Mouse (Mus musculus) stomach, embryonic 14.5 days (tissue): ENCODE measurements around the gene Galk1. TPM values are rescaled to one million over a fixed set of nuclear protein-coding genes. Genes with fewer than 3 reads are reported as not detected.

Experiments used
- ATAC-seq: fragments of 200-750 bp; cut with Nextera tagmentation; 2 replicates; pipeline ENCODE4 v1.8.0; 2017; ENCODE audit warnings: low read depth, moderate TSS enrichment; ENCODE audit not compliant: insufficient number of reproducible peaks, insufficient read depth, low FRiP score
- H3K27ac ChIP-seq: fragments of 300-500 bp; sonication (generic); 2 replicates; pipeline ENCODE4 v1.5.1; 2014; ENCODE audit warnings: mild to moderate bottlenecking, low read length, moderate library complexity, mixed read lengths
- H3K27me3 ChIP-seq: fragments of 300-500 bp; sonication (generic); 2 replicates; pipeline ENCODE4 v1.6.1; 2014; ENCODE audit warnings: low read length, control low read depth, mixed read lengths; ENCODE audit not compliant: control insufficient read depth, insufficient read depth
- H3K36me3 ChIP-seq: fragments of 300-500 bp; sonication (generic); 2 replicates; pipeline ENCODE4 v1.6.1; 2014; ENCODE audit warnings: mild to moderate bottlenecking, control low read depth, low read length, moderate library complexity, mixed read lengths; ENCODE audit not compliant: control insufficient read depth, insufficient read depth
- H3K4me1 ChIP-seq: fragments of 300-500 bp; sonication (generic); 2 replicates; pipeline ENCODE4 v1.6.1; 2014; ENCODE audit warnings: low read length, control low read depth, mixed read lengths; ENCODE audit not compliant: control insufficient read depth, insufficient read depth
- H3K4me2 ChIP-seq: fragments of 300-500 bp; sonication (generic); replicated peaks from 2 replicates; pipeline ENCODE4 v1.6.1; 2014; ENCODE audit warnings: low read depth, low read length, control low read depth
- H3K4me3 ChIP-seq: fragments of 300-500 bp; sonication (generic); 2 replicates; pipeline ENCODE4 v1.5.1; 2014; ENCODE audit warnings: low read depth, low read length, control low read depth
- H3K9ac ChIP-seq: fragments of 300-500 bp; sonication (generic); replicated peaks from 2 replicates; pipeline ENCODE4 v1.6.1; 2014; ENCODE audit warnings: low read depth, mild to moderate bottlenecking, control low read depth, low read length, moderate library complexity, mixed read lengths
- H3K9me3 ChIP-seq: fragments of 300-500 bp; sonication (generic); 2 replicates; pipeline ENCODE4 v1.6.1; 2016; ENCODE audit warnings: low read depth, low read length, control low read depth; ENCODE audit not compliant: control insufficient read depth
- WGBS: fragments of 180-500 bp; shearing (Covaris S2); extraction: QIAGEN DNeasy Blood & Tissue Kit; methylation state at CpG from one replicate; pipeline ENCODE4 v1.1.7; 2014; 5-methylcytosine and 5-hydroxymethylcytosine counted together
- polyA plus RNA-seq: library from polyadenylated mRNA; unstranded; fragments of >200 nt; fragmentation: Nextera tagmentation; extraction: Ambion mirVana; gene quantifications from 2 replicates; pipeline ENCODE4 v1.2.1, GENCODE M21; 2014

Galk1 gene
- polyA plus RNA-seq = 157 and 164 TPM in 2 replicates

DNA sequence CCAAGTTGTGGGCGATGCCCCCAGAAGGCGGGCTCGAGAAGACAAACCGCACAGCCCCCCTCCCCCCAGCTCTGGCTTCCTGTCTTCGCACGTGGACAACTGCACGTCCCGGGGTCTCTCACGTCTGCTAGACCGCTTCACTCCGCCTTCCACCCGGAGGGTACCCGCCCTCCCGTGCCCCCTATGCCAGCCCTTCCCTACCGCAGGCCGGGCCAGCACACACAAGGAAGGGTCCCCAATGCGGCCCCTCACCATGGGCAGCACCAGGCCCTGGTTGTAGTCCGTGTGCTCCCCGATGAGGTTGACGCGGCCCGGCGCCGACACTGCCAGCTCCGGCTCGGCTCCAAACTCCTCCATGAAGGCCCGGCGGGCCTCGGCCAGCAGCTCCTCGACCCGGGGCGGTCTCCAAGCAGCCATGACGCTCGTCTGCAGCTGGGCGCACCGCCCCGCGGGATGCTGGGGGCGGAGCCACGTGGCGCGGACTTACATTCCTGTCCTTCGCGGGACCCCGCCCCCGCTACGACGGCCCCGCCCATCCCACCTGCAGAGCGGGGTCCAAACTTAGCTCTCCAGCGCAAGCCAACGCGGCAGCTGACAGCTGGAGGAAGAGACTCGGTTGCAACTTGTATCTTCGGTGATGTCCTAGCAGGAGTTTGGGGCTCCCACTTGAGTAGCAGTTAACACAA is at the start of gene Galk1:
Gene Galk1, minus strand, starts transcription at position 458 of the 686 bp plus-strand sequence.
- Histone ChIP-seq H3K4me3 (peak within 1 kb of the TSS; percentile 56), H3K9ac (peak within 1 kb of the TSS; percentile 66), H3K27ac (peak within 1 kb of the TSS; percentile 91), H3K27me3 (no peaks in the 10 kb centered on the region), H3K4me1 (peaks cover 11% of the 10 kb centered on the region), H3K9me3 (no peaks in the 10 kb centered on the region), H3K4me2 (peak within 1 kb of the TSS; percentile 65), H3K36me3 (peaks cover 17% of the 10 kb centered on the region)
- peak; percentile 89 for ATAC-seq
- WGBS = 0% methylated on average over 55 of the region's 55 CpGs

DNA sequence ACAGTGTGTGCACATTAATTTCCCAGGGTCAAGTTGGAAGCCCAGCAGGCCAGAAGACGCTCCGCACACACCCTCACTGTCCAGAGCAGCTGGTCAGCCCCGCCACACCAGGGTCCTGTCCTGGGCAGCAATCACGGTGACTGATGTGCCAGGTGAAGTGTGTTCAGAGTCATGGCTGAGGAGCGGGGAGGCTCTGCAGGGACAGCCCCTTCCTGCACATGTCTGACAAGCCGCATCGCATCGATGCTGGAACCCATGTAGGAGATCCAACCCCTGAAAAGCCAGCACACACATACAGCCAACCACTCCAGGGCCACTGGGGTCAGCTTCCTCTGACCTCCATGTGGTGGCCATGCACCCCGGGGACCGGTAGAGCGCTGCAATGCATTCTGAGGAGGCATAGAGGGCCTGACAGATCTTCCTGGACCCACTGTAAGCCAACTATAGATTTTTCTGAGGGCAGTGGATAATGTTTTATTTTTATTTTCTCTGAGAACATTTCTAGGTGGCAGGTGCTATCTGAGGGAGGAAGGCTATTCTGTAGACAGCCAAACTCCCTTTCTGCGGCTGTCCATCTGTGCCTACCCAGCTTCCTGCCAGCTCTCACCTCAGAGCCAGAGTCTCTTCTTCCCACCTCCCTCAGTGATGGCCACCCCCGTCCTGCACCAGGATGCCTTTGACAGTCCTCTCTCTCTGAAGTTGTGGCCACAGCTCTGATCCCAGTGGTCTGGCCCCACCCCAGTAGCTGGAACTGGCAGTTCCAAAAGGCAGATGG is 49.3 kb upstream of the Galk1 start:
- H3K36me3 ChIP-seq = peaks cover 42% of the 10 kb centered on the region
- no peak for ATAC-seq
- no peak overlapping the region for H3K9ac ChIP-seq
- whole genome bisulfite sequencing = 83% methylated on average over 13 of the region's 13 CpGs
- no peak overlapping the region for H3K4me3 ChIP-seq
- no peaks in the 10 kb centered on the region for H3K9me3 ChIP-seq
- no peaks in the 10 kb centered on the region for H3K4me1 ChIP-seq
- no peaks in the 10 kb centered on the region for H3K27me3 ChIP-seq
- no peak overlapping the region for H3K27ac ChIP-seq
- H3K4me2 ChIP-seq = no peak overlapping the region

DNA sequence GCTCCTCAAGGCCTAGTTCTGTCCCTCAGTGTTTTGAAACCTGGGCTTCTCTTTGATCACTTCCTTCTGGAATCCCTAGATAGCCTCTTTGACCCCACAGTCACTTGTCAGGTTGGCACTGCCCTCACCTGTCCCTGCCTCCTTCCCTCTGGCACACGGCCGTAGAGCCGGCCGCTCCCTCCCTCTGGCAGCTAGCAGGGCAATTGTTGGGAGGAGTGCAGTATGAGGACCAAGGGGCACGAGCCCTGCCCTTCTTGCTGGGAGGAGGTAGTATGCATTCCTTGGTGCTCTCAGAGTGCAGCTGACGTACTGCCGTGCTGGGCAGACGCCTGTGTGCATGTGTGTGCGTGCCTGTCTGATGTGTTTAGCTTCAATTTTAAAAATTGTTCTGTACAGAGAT is 48.1 kb upstream of the Galk1 start:
- no peaks in the 10 kb centered on the region for H3K4me1 ChIP-seq
- peaks cover 52% of the 10 kb centered on the region for H3K36me3 ChIP-seq
- ATAC-seq = no peak
- no peak overlapping the region for H3K9ac ChIP-seq
- H3K9me3 ChIP-seq = no peaks in the 10 kb centered on the region
- no peak overlapping the region for H3K27ac ChIP-seq
- H3K27me3 ChIP-seq = no peaks in the 10 kb centered on the region
- WGBS = 72% methylated on average over 9 of the region's 9 CpGs
- no peak overlapping the region for H3K4me3 ChIP-seq
- no peak overlapping the region for H3K4me2 ChIP-seq

DNA sequence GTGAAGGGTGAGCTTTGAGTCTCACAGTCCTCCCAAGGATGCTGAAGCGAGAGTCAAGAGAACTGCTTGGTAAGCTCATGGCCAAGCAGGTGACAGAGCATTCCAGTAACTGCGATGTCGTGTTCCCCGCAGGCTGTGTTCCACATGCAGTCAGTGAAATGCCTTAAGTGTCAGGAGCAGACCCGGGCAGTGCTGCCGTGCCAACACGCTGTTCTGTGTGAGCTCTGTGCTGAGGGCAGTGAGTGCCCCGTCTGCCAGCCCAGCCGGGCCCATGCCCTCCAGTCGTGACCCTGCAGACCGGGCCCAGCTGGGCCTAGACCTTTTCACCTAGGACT is 47.1 kb upstream of the Galk1 start:
- no peaks in the 10 kb centered on the region for H3K27me3 ChIP-seq
- no peak overlapping the region for H3K27ac ChIP-seq
- H3K9ac ChIP-seq = no peak overlapping the region
- peaks cover 59% of the 10 kb centered on the region for H3K36me3 ChIP-seq
- ATAC-seq = no peak
- H3K9me3 ChIP-seq = no peaks in the 10 kb centered on the region
- 93% methylated on average over 11 of the region's 11 CpGs for WGBS
- H3K4me2 ChIP-seq = no peak overlapping the region
- H3K4me1 ChIP-seq = no peaks in the 10 kb centered on the region
- no peak overlapping the region for H3K4me3 ChIP-seq

DNA sequence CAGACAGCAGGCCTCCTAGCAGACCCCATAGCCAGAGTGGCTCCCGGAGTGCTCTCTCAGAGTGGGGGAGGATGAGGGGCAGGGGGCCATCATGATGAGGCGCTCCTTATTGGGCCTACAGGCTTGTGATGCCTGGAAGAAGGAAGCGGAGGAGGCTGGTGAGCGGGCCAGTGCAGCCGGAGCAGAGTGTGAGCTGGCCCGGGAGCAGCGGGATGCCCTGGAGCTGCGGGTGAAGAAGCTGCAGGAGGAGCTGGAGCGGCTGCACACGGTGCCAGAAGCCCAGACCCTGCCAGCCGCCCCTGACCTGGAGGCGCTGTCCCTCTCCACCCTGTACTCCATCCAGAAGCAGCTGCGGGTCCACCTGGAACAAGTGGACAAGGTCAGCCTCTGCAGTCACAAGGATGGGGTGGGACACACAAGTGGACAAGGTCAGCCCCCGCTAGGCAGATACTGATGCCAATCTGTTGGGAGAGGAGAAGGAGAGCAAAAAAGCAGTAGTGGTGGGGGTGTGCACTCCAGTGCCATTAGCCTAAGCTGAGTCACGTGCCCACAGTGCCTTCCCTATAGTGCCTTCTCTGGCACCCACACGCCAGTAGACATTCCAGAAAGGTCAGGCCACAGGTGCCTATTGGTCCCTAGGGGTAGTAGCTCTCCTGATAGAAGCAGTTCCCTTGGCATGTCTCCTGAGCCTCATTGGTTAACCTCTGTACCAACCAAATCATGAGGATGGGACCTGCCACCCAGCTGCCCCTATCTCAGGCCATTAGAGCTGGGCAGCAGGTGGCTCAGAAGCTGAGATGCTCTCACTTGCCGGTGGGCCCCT is 46.6 kb upstream of the Galk1 start:
- H3K36me3 ChIP-seq = peaks cover 65% of the 10 kb centered on the region
- no peak for ATAC-seq
- H3K4me2 ChIP-seq = no peak overlapping the region
- no peaks in the 10 kb centered on the region for H3K9me3 ChIP-seq
- WGBS = 88% methylated on average over 17 of the region's 17 CpGs
- H3K27me3 ChIP-seq = no peaks in the 10 kb centered on the region
- no peak overlapping the region for H3K27ac ChIP-seq
- H3K9ac ChIP-seq = no peak overlapping the region
- H3K4me3 ChIP-seq = no peak overlapping the region
- no peaks in the 10 kb centered on the region for H3K4me1 ChIP-seq

DNA sequence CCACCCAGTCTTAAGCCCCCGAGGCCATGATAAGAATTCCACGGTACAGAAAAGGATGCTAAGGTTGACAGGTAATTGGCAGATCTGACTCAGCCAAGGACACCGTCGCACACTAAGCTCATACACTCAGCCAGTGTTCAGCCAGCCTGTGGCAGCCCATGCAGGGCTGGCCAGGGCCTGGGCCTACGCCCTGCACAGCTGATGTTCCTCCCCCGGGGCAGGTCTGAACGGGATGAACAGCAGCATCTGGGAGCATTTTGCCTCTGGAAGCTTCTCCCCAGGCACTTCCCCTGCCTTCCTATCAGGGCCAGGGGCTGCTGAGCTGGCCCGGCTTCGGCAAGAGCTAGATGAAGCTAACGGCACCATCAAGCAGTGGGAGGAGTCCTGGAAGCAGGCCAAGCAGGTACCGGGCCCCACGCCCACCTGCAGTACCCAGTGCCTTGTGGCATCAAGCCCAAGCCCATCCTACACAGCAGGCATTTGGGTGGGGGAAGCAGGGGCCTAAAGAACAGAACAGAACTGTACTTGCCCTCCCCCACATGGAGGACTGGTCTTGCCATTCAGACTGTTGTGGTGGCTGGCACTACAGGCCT is 45.6 kb upstream of the Galk1 start:
- WGBS = 68% methylated on average over 12 of the region's 12 CpGs
- H3K4me3 ChIP-seq = no peak overlapping the region

DNA sequence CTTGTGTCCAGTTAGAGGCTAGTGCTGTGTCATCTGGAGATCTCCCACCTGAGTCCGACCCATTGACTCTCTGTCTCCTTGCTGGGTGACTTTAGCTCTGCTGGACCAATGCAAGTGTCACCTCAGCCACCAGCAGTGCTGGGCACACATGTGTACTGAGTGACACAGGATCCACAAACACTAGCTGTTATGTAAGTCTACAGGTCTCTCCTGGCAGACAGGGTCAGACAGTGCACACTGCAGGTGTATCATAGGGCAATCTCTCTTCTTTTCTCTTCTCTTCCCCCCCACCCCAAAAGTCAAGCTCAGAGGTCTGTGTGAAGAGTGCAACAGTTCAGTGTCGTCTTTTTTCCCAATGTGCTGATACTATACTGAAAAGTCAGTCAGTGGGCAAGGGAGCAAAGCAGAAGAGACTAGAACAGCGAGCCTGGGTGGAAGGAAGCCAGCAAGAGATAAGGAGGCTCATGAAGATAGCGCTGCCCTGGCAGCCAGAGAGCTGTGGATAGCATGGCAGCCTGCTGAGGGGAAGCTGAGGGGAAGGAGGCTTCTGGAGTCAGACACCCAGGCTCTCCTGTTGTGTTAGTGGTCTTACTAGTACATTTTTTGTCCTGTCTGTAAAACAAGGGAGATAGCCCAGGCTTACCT is 44.8 kb upstream of the Galk1 start:
- Histone ChIP-seq H3K4me1 (no peaks in the 10 kb centered on the region), H3K27me3 (no peaks in the 10 kb centered on the region), H3K9me3 (no peaks in the 10 kb centered on the region), H3K4me3 (no peak overlapping the region), H3K4me2 (no peak overlapping the region), H3K36me3 (peaks cover 81% of the 10 kb centered on the region), H3K27ac (no peak overlapping the region), H3K9ac (no peak overlapping the region)
- WGBS = 79% methylated on average over 4 of the region's 4 CpGs
- ATAC-seq = no peak

More for the DNA sequence above, 45.6 kb upstream of the Galk1 start:
- ATAC-seq = no peak
- H3K9ac ChIP-seq = no peak overlapping the region
- H3K4me2 ChIP-seq = no peak overlapping the region
- H3K4me1 ChIP-seq = no peaks in the 10 kb centered on the region
- peaks cover 73% of the 10 kb centered on the region for H3K36me3 ChIP-seq
- no peaks in the 10 kb centered on the region for H3K9me3 ChIP-seq
- no peak overlapping the region for H3K27ac ChIP-seq
- no peaks in the 10 kb centered on the region for H3K27me3 ChIP-seq

DNA sequence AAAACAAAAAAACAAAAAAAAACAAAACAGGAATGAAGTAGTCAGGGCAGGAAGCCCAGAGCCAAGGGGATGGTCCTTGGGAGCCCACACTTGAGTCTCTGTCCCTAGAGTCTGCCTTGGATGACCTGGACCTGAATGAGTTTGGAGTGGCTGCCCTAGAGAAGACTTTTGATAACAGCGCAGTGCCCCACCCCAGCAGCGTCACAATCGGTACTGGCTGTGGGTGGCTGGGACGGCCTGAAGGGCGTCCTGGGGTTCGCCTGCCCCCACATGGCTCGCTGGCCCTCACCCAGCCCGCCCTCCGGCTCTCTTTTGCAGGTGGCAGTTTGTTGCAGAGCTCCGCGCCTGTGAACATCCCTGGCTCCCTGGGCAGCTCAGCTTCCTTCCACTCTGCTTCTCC is 43.4 kb upstream of the Galk1 start:
- Histone ChIP-seq H3K4me3 (no peak overlapping the region), H3K9ac (no peak overlapping the region), H3K4me1 (no peaks in the 10 kb centered on the region), H3K9me3 (no peaks in the 10 kb centered on the region), H3K4me2 (no peak overlapping the region), H3K27ac (no peak overlapping the region), H3K36me3 (peaks cover 84% of the 10 kb centered on the region), H3K27me3 (no peaks in the 10 kb centered on the region)
- 91% methylated on average over 11 of the region's 11 CpGs for WGBS
- no peak for ATAC-seq
